Mouse (Mus musculus): ENCODE data around the gene Ncbp1.

The Ncbp1 gene

GRCm38 (mm10) chr4:46138287-46139222 lies at the start of gene Ncbp1, which contains the start of gene Tstd2:
Ncbp1 (plus strand) TSS chr4:46138613.
Tstd2 (minus strand) TSS chr4:46138694.
- DNase-seq, result peak; percentile 90

GRCm38 (mm10) chr4:46089524-46090125 lies 48.8 kb upstream of the Ncbp1 start:
- no peak for DNase-seq

GRCm38 (mm10) chr4:46092429-46093076 lies 45.9 kb upstream of the Ncbp1 start:
- peak; percentile 62 for DNase-seq

GRCm38 (mm10) chr4:46094916-46095825 lies 43.2 kb upstream of the Ncbp1 start:
- DNase-seq, result peak; percentile 54

- DNase-seq, result no peak
These were observed 42.6 kb upstream of the Ncbp1 start for GRCm38 (mm10) chr4:46095826-46096159.

- no peak for DNase-seq
These were observed 41.9 kb upstream of the Ncbp1 start for GRCm38 (mm10) chr4:46096546-46096945.

GRCm38 (mm10) chr4:46097591-46097990 lies 40.8 kb upstream of the Ncbp1 start:
- no peak for DNase-seq

GRCm38 (mm10) chr4:46099132-46099531 lies 39.3 kb upstream of the Ncbp1 start:
- no peak for DNase-seq

GRCm38 (mm10) chr4:46100539-46100938 lies 37.9 kb upstream of the Ncbp1 start:
- no peak for DNase-seq

- no peak for DNase-seq
These were observed 37.2 kb upstream of the Ncbp1 start for GRCm38 (mm10) chr4:46101211-46101711.

- no peak for DNase-seq
These were observed 36.2 kb upstream of the Ncbp1 start for GRCm38 (mm10) chr4:46102078-46102769.

- DNase-seq, result no peak
These were observed 28.3 kb upstream of the Ncbp1 start for GRCm38 (mm10) chr4:46110084-46110483.

- DNase-seq, result peak; percentile 47
These were observed 27.1 kb upstream of the Ncbp1 start for GRCm38 (mm10) chr4:46111361-46111760.

- DNase-seq, result no peak
These were observed 23.1 kb upstream of the Ncbp1 start for GRCm38 (mm10) chr4:46115308-46115707.

GRCm38 (mm10) chr4:46116544-46117175 lies 21.8 kb upstream of the Ncbp1 start:
- peak; percentile 76 for DNase-seq

GRCm38 (mm10) chr4:46117536-46117935 lies 20.9 kb upstream of the Ncbp1 start:
- no peak for DNase-seq

- no peak for DNase-seq
These were observed 18.8 kb upstream of the Ncbp1 start for GRCm38 (mm10) chr4:46119514-46120094.

GRCm38 (mm10) chr4:46120767-46121166 lies 17.6 kb upstream of the Ncbp1 start:
- DNase-seq, result no peak

- DNase-seq, result no peak
These were observed 15.1 kb upstream of the Ncbp1 start for GRCm38 (mm10) chr4:46123358-46123757.

GRCm38 (mm10) chr4:46126541-46126940 lies 11.9 kb upstream of the Ncbp1 start:
- DNase-seq, result peak; percentile 83

All from cerebellum, adult 11 months (tissue).